Mouse (Mus musculus) testis, adult 2 months (tissue): ENCODE data around the gene Fbxl5. TPM values are rescaled to one million over a fixed set of nuclear protein-coding genes. Genes with fewer than 3 reads are reported as not detected.

Source experiments
- H3K27ac ChIP-seq: fragments of 200-500 bp; 2 replicates; pipeline ENCODE4 v1.5.1; 2012; ENCODE audit warnings: low read depth, low read length; ENCODE audit not compliant: control insufficient read depth, insufficient read depth
- H3K27me3 ChIP-seq: fragments of 200-500 bp; 2 replicates; pipeline ENCODE4 v1.6.1; 2012; ENCODE audit warnings: mild to moderate bottlenecking, low read length, moderate library complexity; ENCODE audit not compliant: control insufficient read depth, insufficient read depth
- H3K36me3 ChIP-seq: fragments of 200-500 bp; 2 replicates; pipeline ENCODE4 v1.6.1; 2012; ENCODE audit warnings: mild to moderate bottlenecking, low read length; ENCODE audit not compliant: control insufficient read depth, insufficient read depth
- H3K4me1 ChIP-seq: fragments of 200-500 bp; 2 replicates; pipeline ENCODE4 v1.6.1; 2012; ENCODE audit warnings: low read length; ENCODE audit not compliant: control insufficient read depth, insufficient read depth
- H3K4me3 ChIP-seq: fragments of 200-500 bp; 2 replicates; pipeline ENCODE4 v1.5.1; 2012; ENCODE audit warnings: low read depth, mild to moderate bottlenecking, low read length, moderate library complexity, mixed read lengths; ENCODE audit not compliant: control insufficient read depth
- CTCF ChIP-seq: fragments of 200-500 bp; IDR thresholded peaks from 2 replicates; pipeline ENCODE4 v1.5.1; 2012; ENCODE audit warnings: low read depth, mild to moderate bottlenecking, inconsistent platforms, low read length, moderate library complexity; ENCODE audit not compliant: control insufficient read depth, insufficient read depth, insufficient replicate concordance
- POLR2A ChIP-seq: fragments of 200-500 bp; IDR thresholded peaks from 2 replicates; pipeline ENCODE4 v1.6.1; 2012; ENCODE audit warnings: low read depth, mild to moderate bottlenecking, inconsistent platforms, low read length, moderate library complexity; ENCODE audit not compliant: control insufficient read depth
- polyA plus RNA-seq: library from polyadenylated mRNA; depleted of rRNA; stranded (reverse); fragments of >200 nt; gene quantifications from 2 replicates; pipeline ENCODE4 v1.2.3, GENCODE M21; 2012

The Fbxl5 gene
- polyA plus RNA-seq, 1 experiment: 42.0 TPM

DNA sequence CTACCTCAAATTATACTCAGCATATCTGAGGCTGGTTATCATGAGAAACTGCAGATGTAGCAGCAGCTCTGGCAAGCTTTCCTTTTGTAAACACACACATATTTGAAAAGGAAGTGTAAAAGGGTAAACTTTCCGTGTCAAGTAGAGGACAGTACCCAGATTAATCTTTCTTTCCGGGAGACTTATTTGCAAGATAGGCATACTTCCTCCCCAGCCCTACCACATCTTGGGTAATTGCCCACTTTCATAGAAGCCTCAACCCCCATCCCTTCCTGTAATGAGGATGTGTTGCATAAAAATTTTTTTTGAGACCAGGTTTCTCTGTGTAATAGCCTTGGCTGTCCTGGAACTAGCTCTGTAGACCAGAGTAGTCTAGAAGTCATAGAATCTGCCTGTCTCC, 34.3 kb upstream of the Fbxl5 start:
- Histone ChIP-seq H3K4me3 (no peak overlapping the region), H3K27ac (no peak overlapping the region), H3K4me1 (no peaks in the 10 kb centered on the region), H3K27me3 (no peaks in the 10 kb centered on the region), H3K36me3 (no peaks in the 10 kb centered on the region)
- no peak for TF ChIP-seq CTCF
- no peak for TF ChIP-seq POLR2A

GRCm38 (mm10) chr5:43853868-43854488, 32.5 kb upstream of the Fbxl5 start:
- no peak for TF ChIP-seq CTCF
- no peak for TF ChIP-seq POLR2A
- Histone ChIP-seq H3K27ac (no peak overlapping the region), H3K4me3 (no peak overlapping the region), H3K36me3 (no peaks in the 10 kb centered on the region), H3K27me3 (no peaks in the 10 kb centered on the region), H3K4me1 (no peaks in the 10 kb centered on the region)

GRCm38 (mm10) chr5:43853096-43853867, 31.8 kb upstream of the Fbxl5 start:
- H3K4me1 ChIP-seq: no peaks in the 10 kb centered on the region
- no peak overlapping the region for H3K4me3 ChIP-seq
- no peak for TF ChIP-seq POLR2A
- no peak for TF ChIP-seq CTCF
- no peaks in the 10 kb centered on the region for H3K27me3 ChIP-seq
- H3K36me3 ChIP-seq: no peaks in the 10 kb centered on the region
- no peak overlapping the region for H3K27ac ChIP-seq

GRCm38 (mm10) chr5:43848275-43848674, 26.8 kb upstream of the Fbxl5 start:
- no peaks in the 10 kb centered on the region for H3K27me3 ChIP-seq
- H3K27ac ChIP-seq: no peak overlapping the region
- H3K4me3 ChIP-seq: no peak overlapping the region
- H3K4me1 ChIP-seq: no peaks in the 10 kb centered on the region
- TF ChIP-seq POLR2A (no peak), CTCF (no peak)
- no peaks in the 10 kb centered on the region for H3K36me3 ChIP-seq

- no peak for TF ChIP-seq POLR2A
- Histone ChIP-seq H3K4me1 (no peaks in the 10 kb centered on the region), H3K27me3 (no peaks in the 10 kb centered on the region), H3K4me3 (no peak overlapping the region), H3K27ac (no peak overlapping the region), H3K36me3 (no peaks in the 10 kb centered on the region)
These were observed 26.1 kb upstream of the Fbxl5 start for GRCm38 (mm10) chr5:43847555-43847954.

DNA sequence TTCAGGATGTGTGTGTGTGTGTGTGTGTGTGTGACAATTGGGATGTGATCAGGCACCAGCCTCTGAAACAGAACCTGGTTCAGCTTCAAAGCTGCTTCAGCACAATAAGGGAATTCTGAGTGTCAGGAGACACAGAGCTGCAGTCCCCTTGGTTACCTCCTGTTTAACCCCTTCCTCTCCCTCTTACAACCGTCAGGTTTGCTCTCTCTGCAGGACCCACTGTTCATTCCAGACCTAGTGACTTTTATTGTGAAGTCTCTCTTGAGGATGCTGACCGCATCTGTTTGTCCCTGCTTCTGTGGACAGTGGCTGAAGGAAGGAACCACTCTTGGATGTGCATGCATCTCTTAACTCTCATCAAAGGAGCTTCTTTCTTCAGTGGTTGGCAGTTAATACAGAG, 24.8 kb upstream of the Fbxl5 start:
- TF ChIP-seq CTCF (no peak), POLR2A (no peak)
- H3K27me3 ChIP-seq: no peaks in the 10 kb centered on the region
- H3K36me3 ChIP-seq: no peaks in the 10 kb centered on the region
- H3K4me3 ChIP-seq: no peak overlapping the region
- no peaks in the 10 kb centered on the region for H3K4me1 ChIP-seq
- H3K27ac ChIP-seq: no peak overlapping the region

DNA sequence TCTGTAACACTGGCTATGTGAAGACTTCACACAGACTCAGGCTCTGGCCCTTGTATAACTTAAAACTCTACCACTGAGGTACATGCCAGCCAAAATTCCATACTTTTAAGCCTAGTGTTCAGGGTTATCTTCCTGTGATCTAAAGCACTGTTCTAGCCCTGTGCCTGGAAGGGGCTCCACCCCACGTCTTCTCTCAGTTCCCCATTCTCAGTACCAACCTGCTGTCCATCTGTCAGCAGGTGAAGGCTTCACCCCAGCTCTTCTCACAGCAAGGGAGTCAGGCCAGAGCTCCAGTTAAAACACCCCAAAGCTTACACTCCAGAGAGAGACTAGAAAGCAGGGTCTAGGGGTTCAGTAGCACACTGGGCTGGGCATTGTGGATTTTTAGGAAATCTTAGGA, 24.2 kb upstream of the Fbxl5 start:
- no peak overlapping the region for H3K4me3 ChIP-seq
- H3K27me3 ChIP-seq: no peaks in the 10 kb centered on the region
- H3K4me1 ChIP-seq: no peaks in the 10 kb centered on the region
- no peak for TF ChIP-seq POLR2A
- no peak for TF ChIP-seq CTCF
- H3K36me3 ChIP-seq: no peaks in the 10 kb centered on the region
- H3K27ac ChIP-seq: no peak overlapping the region

GRCm38 (mm10) chr5:43845083-43845482, 23.6 kb upstream of the Fbxl5 start:
- no peak overlapping the region for H3K27ac ChIP-seq
- no peak for TF ChIP-seq POLR2A
- TF ChIP-seq CTCF: no peak
- no peak overlapping the region for H3K4me3 ChIP-seq
- H3K27me3 ChIP-seq: no peaks in the 10 kb centered on the region
- no peaks in the 10 kb centered on the region for H3K36me3 ChIP-seq
- H3K4me1 ChIP-seq: no peaks in the 10 kb centered on the region
